Mouse (Mus musculus) limb, embryonic 14.5 days (tissue): ENCODE results near the gene Trak2. TPM values are rescaled to one million over a fixed set of nuclear protein-coding genes. Genes with fewer than 3 reads are reported as not detected.
"Not testable (repeated sequence)": the region's sequence is repeated elsewhere in the genome, so short reads cannot be mapped to it uniquely, and the experiment has no call there.

Experiments
- ATAC-seq: fragments of 200-750 bp; cut with Nextera tagmentation; 2 replicates; pipeline ENCODE4 v1.8.0; 2017; ENCODE audit warnings: low read depth, moderate number of reproducible peaks, moderate TSS enrichment; ENCODE audit not compliant: low FRiP score
- DNase-seq: peaks from one replicate; pipeline ENCODE4 v3.0.0-alpha.2; 2015; ENCODE audit warnings: low spot score
- H3K27ac ChIP-seq: fragments of 300-500 bp; sonication (generic); replicated peaks from 2 replicates; pipeline ENCODE4 v1.5.1; 2014; ENCODE audit warnings: low read depth, mild to moderate bottlenecking, low read length, moderate library complexity, mixed read lengths
- H3K27me3 ChIP-seq: fragments of 300-500 bp; sonication (generic); 2 replicates; pipeline ENCODE4 v1.6.1; 2014; ENCODE audit warnings: low read length, mixed read lengths; ENCODE audit not compliant: control insufficient read depth, insufficient read depth
- H3K36me3 ChIP-seq: fragments of 300-500 bp; sonication (generic); 2 replicates; pipeline ENCODE4 v1.6.1; 2014; ENCODE audit warnings: mild to moderate bottlenecking, low read length, moderate library complexity, mixed read lengths; ENCODE audit not compliant: control insufficient read depth, insufficient read depth
- H3K4me1 ChIP-seq: fragments of 300-500 bp; sonication (generic); 2 replicates; pipeline ENCODE4 v1.6.1; 2014; ENCODE audit warnings: antibody characterized with exemption, low read length, mixed read lengths; ENCODE audit not compliant: control insufficient read depth, insufficient read depth
- H3K4me2 ChIP-seq: fragments of 300-500 bp; sonication (generic); replicated peaks from 2 replicates; pipeline ENCODE4 v1.6.1; 2014; ENCODE audit warnings: low read depth, mild to moderate bottlenecking, low read length, moderate library complexity; ENCODE audit not compliant: severe bottlenecking
- H3K4me3 ChIP-seq: fragments of 300-500 bp; sonication (generic); replicated peaks from 2 replicates; pipeline ENCODE4 v1.5.1; 2014; ENCODE audit warnings: low read length
- H3K9ac ChIP-seq: fragments of 300-500 bp; sonication (generic); 2 replicates; pipeline ENCODE4 v1.6.1; 2014; ENCODE audit warnings: mild to moderate bottlenecking, low read depth, low read length, moderate library complexity; ENCODE audit not compliant: severe bottlenecking
- H3K9me3 ChIP-seq: fragments of 300-500 bp; sonication (generic); 2 replicates; pipeline ENCODE4 v1.6.1; 2016; ENCODE audit warnings: low read length; ENCODE audit not compliant: control insufficient read depth
- POLR2A ChIP-seq: fragments of 200-500 bp; IDR thresholded peaks from 2 replicates; pipeline ENCODE4 v1.8.0; 2012; ENCODE audit warnings: inconsistent platforms, mild to moderate bottlenecking, moderate library complexity, borderline replicate concordance; ENCODE audit not compliant: insufficient read depth, insufficient read length; ENCODE audit errors: extremely low read depth
- WGBS: fragments of 180-500 bp; shearing (Covaris S2); extraction: QIAGEN DNeasy Blood & Tissue Kit; methylation state at CpG from one replicate; pipeline ENCODE4 v1.1.7; 2014; 5-methylcytosine and 5-hydroxymethylcytosine counted together
- polyA plus RNA-seq, 2 experiments: library from polyadenylated mRNA; depleted of rRNA in 1 of 2; stranded (reverse) in 1 of 2; unstranded in 1 of 2; fragments of >200 nt; fragmentation: Nextera tagmentation in 1 of 2; extraction: Ambion mirVana in 1 of 2; gene quantifications; 2 replicates each; pipeline versions ENCODE4 v1.2.1 to v1.2.3; 2012 to 2014

Trak2 gene
- polyA plus RNA-seq, 2 experiments: 11.9 to 15.8 TPM

- no peak overlapping the region for H3K4me2 ChIP-seq
- DNase-seq (no peak), ATAC-seq (no peak)
- H3K9ac ChIP-seq: no peak overlapping the region
- no peaks in the 10 kb centered on the region for H3K27me3 ChIP-seq
- no peaks in the 10 kb centered on the region for H3K9me3 ChIP-seq
- TF ChIP-seq POLR2A: no peak
- peaks cover 44% of the 10 kb centered on the region for H3K36me3 ChIP-seq
- H3K27ac ChIP-seq: no peak overlapping the region
- WGBS: 75% methylated on average over 9 of the region's 9 CpGs
- H3K4me3 ChIP-seq: no peak overlapping the region
- H3K4me1 ChIP-seq: no peaks in the 10 kb centered on the region
These were observed 69.5 kb downstream of the Trak2 start for GRCm38 (mm10) chr1:58903681-58904080.

DNA sequence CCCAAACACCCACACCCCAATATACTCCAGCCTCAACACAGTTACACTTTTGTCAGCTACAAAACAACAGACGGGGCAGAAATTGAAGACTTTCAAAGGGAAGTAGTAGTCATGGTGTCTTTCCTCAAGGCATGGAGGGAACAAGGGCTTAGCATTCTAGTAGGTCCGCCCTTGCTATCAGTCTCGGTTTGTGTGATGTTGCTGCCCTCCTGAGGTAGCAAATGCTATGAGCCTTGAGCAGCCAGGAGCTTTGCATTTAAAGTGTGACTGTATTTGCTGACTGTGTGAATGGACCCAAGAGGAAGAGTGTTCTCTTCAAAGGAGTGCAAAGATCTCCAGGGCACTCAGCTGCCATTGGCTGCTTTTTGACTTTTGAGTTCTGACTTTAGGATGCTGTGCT is 75.7 kb downstream of the Trak2 start:
- H3K27ac ChIP-seq, H3K27me3 ChIP-seq, H3K9me3 ChIP-seq, H3K36me3 ChIP-seq, H3K4me3 ChIP-seq, H3K4me2 ChIP-seq, H3K4me1 ChIP-seq, H3K9ac ChIP-seq: not testable (repeated sequence)
- ATAC-seq: peak; percentile 65; the same call in 1 of the 2 replicates
- WGBS: 24% methylated on average over 3 of the region's 3 CpGs
- peak; percentile 41 for DNase-seq

- not testable (repeated sequence) for H3K4me1 ChIP-seq, H3K27me3 ChIP-seq, H3K9ac ChIP-seq, DNase-seq, H3K36me3 ChIP-seq, H3K4me3 ChIP-seq, ATAC-seq, H3K27ac ChIP-seq, H3K9me3 ChIP-seq, H3K4me2 ChIP-seq
- WGBS: 73% methylated on average over 7 of the region's 8 CpGs
These were observed 80.8 kb downstream of the Trak2 start for GRCm38 (mm10) chr1:58892386-58892785.

GRCm38 (mm10) chr1:58891481-58892170 is 81.6 kb downstream of the Trak2 start:
- DNase-seq, H3K4me2 ChIP-seq, ATAC-seq, H3K4me3 ChIP-seq, H3K4me1 ChIP-seq, H3K9me3 ChIP-seq, H3K9ac ChIP-seq, H3K27me3 ChIP-seq, H3K36me3 ChIP-seq, H3K27ac ChIP-seq: not testable (repeated sequence)
- WGBS: 76% methylated on average over 2 of the region's 2 CpGs

DNA sequence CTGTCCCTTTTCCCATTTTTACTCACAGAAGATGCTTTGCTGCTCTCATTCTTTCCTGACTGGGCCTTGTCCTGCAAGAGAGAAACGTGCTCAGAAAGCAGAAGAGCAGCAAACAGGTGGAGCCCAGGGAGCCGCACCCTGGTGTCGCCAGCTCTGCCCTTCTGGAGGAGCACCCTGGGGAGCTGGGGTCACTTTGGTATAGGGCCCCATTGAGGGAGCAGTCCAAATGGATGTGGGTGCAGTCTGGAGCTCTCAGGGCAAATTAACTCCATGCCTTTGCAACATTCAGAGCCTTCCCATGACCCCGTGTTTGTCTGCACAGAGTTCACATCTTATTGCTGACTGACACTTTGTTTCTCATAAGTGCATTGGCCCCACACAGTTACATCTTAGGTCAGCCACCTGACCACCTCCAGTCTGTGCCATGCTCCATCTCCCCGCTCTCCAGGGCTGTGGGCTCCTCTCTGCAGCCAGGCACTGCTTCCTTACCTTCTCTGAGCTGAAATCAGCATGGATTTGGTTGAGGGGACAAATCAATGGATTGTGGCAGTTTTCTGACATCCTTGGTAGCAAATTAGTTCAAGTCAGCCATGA is 82.4 kb downstream of the Trak2 start:
- not testable (repeated sequence) for H3K4me3 ChIP-seq, H3K27me3 ChIP-seq, H3K9me3 ChIP-seq, ATAC-seq, H3K36me3 ChIP-seq, H3K4me2 ChIP-seq, H3K9ac ChIP-seq, H3K4me1 ChIP-seq, H3K27ac ChIP-seq, DNase-seq
- 66% methylated on average over 4 of the region's 5 CpGs for WGBS
